Mouse (Mus musculus): Measurements from ENCODE around the gene Siah1a.

The Siah1a gene

GRCm38 (mm10) chr8:86686629-86687028 lies 59.1 kb downstream of the Siah1a start:
- Histone ChIP-seq H3K27me3 (ENCODE audit: insufficient read depth, low read length) (no peaks in the 10 kb centered on the region), H3K9me3 (ENCODE audit: low read length) (no peaks in the 10 kb centered on the region), H3K4me3 (replicated peaks; ENCODE audit: low read length) (no peak overlapping the region), H3K36me3 (ENCODE audit: insufficient read depth, low read length) (peaks cover 12% of the 10 kb centered on the region; the same call in 1 of the 2 replicates), H3K4me1 (replicated peaks; ENCODE audit: low read depth, low read length) (no peaks in the 10 kb centered on the region)
- no peak for TF ChIP-seq POU5F1 (IDR thresholded peaks at IDR 0.05; ENCODE audit: borderline replicate concordance, low read length)
- TF ChIP-seq NANOG (IDR thresholded peaks at IDR 0.05; ENCODE audit: borderline replicate concordance, low read length), result no peak
- no peak for TF ChIP-seq CTCF (conservative IDR thresholded peaks at IDR 0.05; ENCODE audit: low read length)

All from E14TG2a.4 (cell line).